Mouse (Mus musculus) forebrain, embryonic 10.5 days (tissue): Measurements from ENCODE around the gene Slc9a7. TPM values are rescaled to one million over a fixed set of nuclear protein-coding genes. Genes with fewer than 3 reads are reported as not detected.

Source experiments
- DNase-seq: peaks from one replicate; pipeline ENCODE4 v3.0.0-alpha.2; 2017; ENCODE audit warnings: low spot score; ENCODE audit errors: extremely low spot score
- H3K27ac ChIP-seq: fragments of 300-500 bp; sonication (generic); 2 replicates; pipeline ENCODE4 v1.5.1; 2016; ENCODE audit warnings: mild to moderate bottlenecking
- H3K27me3 ChIP-seq: fragments of 300-500 bp; sonication (generic); 2 replicates; pipeline ENCODE4 v1.6.1; 2016; ENCODE audit warnings: mild to moderate bottlenecking; ENCODE audit not compliant: poor library complexity, severe bottlenecking
- H3K36me3 ChIP-seq: fragments of 300-500 bp; sonication (generic); replicated peaks from 2 replicates; pipeline ENCODE4 v1.6.1; 2016; ENCODE audit warnings: mild to moderate bottlenecking, moderate library complexity
- H3K4me1 ChIP-seq: fragments of 300-500 bp; sonication (generic); 2 replicates; pipeline ENCODE4 v1.6.1; 2016
- H3K4me3 ChIP-seq: fragments of 300-500 bp; sonication (generic); 2 replicates; pipeline ENCODE4 v1.5.1; 2016; ENCODE audit warnings: mild to moderate bottlenecking, moderate library complexity
- H3K9me3 ChIP-seq: fragments of 300-500 bp; sonication (generic); 2 replicates; pipeline ENCODE4 v1.6.1; 2016; ENCODE audit warnings: mild to moderate bottlenecking, moderate library complexity
- WGBS: fragments of 180-500 bp; shearing (Covaris S2); methylation state at CpG from one replicate; pipeline ENCODE4 v1.1.7; 2016; 5-methylcytosine and 5-hydroxymethylcytosine counted together
- polyA plus RNA-seq: library from polyadenylated mRNA; unstranded; fragments of >200 nt; fragmentation: Nextera tagmentation; extraction: Ambion mirVana; gene quantifications from 2 replicates; pipeline ENCODE4 v1.2.1, GENCODE M21; 2016

Gene Slc9a7
- polyA plus RNA-seq, 1 experiment from 2014 or later, result 0.93 TPM

DNA sequence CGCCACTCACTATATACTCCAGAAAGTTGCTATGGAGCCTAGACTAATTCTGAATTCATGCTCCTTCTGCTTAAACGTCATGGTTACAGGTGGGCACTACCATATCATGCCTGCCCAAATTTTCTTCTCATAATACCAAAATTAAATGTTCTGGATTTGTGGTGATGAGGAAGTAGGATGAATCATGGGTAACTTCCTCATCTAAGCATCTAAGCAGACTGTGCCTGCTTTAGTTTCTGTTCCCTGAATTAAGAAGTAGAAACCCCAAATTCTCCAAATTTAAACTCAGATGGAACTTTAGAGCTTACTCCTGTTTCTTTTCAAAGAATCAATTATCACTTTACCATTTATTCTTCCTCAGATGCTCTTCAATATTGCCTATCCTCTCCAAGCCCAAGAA is 173.9 kb downstream of the Slc9a7 start:
- Histone ChIP-seq H3K4me1 (no peaks in the 10 kb centered on the region), H3K27ac (no peak overlapping the region), H3K4me3 (no peak overlapping the region), H3K36me3 (no peaks in the 10 kb centered on the region), H3K9me3 (no peaks in the 10 kb centered on the region), H3K27me3 (no peaks in the 10 kb centered on the region)
- WGBS, result 90% methylated on average over 2 of the region's 2 CpGs
- no peak for DNase-seq

DNA sequence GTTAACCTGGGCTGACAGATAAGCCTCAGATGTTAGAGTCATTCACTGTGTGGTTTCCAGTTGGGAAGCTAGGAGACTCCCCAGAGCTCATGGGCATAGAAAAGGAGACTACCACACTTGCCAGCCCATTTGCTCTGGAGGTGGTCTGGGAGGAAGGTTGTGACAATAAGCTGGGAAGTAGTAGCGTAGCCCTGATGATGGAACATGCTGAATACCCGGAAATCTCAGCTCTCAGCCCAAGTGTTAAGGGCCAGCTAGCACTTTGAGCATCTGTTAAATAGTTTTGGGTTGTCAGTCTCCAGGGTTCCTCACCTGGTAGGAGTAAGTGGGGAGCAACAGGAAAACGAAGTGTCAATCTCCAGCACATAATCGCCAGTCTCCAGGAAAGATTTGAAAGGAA is 221.4 kb downstream of the Slc9a7 start:
- Histone ChIP-seq H3K9me3 (no peaks in the 10 kb centered on the region), H3K27ac (no peak overlapping the region), H3K27me3 (no peaks in the 10 kb centered on the region), H3K36me3 (no peaks in the 10 kb centered on the region), H3K4me1 (no peaks in the 10 kb centered on the region), H3K4me3 (no peak overlapping the region)
- WGBS, result 53% methylated on average over 4 of the region's 4 CpGs
- DNase-seq, result no peak

DNA sequence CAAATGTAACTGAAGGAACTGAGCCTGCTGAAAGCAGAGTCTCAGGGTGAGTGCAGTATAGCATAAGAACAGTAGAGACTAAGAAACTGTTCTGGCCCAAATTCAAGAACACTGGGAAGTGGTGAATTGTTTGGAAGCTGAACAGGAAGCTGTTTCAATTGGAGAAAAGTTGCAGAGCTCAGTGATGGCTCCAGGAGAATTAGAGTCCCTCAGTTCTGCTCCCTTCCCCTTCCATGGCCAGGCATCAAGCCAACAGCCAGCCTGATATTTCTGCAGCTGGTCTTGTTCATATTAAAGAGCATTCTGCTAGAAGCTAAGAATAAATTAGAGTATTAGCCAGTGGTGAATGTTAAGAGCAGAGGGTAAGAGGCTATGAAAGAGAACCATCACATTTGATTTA is 225.0 kb downstream of the Slc9a7 start:
- H3K27ac ChIP-seq, result no peak overlapping the region
- H3K4me3 ChIP-seq, result no peak overlapping the region
- no peak for DNase-seq
- no peaks in the 10 kb centered on the region for H3K9me3 ChIP-seq
- no peaks in the 10 kb centered on the region for H3K36me3 ChIP-seq
- no peaks in the 10 kb centered on the region for H3K4me1 ChIP-seq
- peaks cover 4% of the 10 kb centered on the region for H3K27me3 ChIP-seq

DNA sequence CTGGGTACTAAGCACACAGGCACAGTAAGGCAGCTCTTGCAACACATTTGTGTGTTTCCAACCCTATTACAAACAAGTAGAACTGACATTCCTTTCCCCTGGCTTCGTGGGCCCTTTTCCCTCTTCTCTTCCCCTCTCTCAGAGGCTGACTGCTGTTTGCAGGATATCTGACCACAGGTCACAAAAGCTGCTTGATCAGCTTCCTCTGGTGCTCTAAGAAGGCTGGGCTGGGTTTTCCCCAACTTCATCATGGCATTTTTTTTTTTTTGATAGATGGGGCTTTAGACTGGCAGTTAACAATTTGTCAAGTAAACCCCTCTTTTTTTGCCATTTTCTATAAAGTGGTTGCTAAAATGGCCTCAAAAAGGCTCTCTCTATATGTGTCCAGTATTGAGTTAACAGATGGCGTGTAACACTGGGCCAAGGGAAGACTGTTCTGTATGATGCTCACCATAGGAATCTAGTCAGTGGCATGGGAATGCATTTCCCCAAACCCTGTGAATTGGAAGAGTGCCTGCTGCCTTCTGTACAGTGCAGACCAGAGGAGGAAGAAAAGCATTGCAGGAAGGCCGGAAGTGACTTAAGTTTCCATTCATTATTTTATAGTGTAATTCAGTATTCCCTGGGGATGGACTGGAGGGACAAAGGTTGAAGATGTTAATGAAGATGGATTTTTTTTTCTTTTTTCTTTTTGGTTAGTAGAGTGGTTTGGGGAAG is 229.7 kb downstream of the Slc9a7 start:
- WGBS, result 64% methylated on average over 3 of the region's 3 CpGs
- H3K4me1 ChIP-seq, result peaks cover 8% of the 10 kb centered on the region; the same call in 1 of the 2 replicates
- H3K36me3 ChIP-seq, result no peaks in the 10 kb centered on the region
- H3K9me3 ChIP-seq, result peaks cover 9% of the 10 kb centered on the region; the same call in 1 of the 2 replicates
- DNase-seq, result no peak
- peaks cover 23% of the 10 kb centered on the region for H3K27me3 ChIP-seq
- H3K4me3 ChIP-seq, result no peak overlapping the region
- H3K27ac ChIP-seq, result no peak overlapping the region

DNA sequence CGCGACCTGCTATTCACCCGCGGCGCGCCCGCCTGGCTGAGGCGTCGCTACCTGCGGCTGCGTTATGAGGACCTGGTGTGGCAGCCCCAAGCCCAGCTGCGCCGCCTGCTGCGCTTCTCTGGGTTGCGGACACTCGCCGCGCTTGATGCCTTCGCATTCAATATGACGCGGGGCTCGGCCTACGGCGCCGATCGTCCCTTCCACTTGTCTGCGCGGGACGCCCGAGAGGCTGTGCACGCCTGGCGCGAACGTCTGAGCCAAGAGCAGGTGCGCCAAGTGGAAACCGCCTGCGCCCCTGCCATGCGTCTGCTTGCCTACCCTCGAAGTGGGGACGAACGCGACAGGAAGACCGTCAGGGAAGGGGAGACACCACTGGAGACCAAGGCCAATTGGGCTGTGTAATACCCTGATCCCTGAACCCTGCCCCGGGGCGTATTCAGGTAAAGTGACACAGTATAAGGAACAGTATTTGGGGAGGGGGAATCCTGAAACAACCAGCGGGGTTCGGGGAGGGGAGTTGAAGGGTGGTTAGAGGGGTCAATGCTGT is 230.8 kb downstream of the Slc9a7 start:
- peaks cover 23% of the 10 kb centered on the region for H3K27me3 ChIP-seq
- DNase-seq, result peak; percentile 15
- no peak overlapping the region for H3K27ac ChIP-seq
- 22% methylated on average over 46 of the region's 47 CpGs for WGBS
- peaks cover 9% of the 10 kb centered on the region; the same call in 1 of the 2 replicates for H3K9me3 ChIP-seq
- H3K36me3 ChIP-seq, result no peaks in the 10 kb centered on the region
- H3K4me1 ChIP-seq, result peaks cover 8% of the 10 kb centered on the region; the same call in 1 of the 2 replicates
- peak overlapping the region; percentile 57 for H3K4me3 ChIP-seq

DNA sequence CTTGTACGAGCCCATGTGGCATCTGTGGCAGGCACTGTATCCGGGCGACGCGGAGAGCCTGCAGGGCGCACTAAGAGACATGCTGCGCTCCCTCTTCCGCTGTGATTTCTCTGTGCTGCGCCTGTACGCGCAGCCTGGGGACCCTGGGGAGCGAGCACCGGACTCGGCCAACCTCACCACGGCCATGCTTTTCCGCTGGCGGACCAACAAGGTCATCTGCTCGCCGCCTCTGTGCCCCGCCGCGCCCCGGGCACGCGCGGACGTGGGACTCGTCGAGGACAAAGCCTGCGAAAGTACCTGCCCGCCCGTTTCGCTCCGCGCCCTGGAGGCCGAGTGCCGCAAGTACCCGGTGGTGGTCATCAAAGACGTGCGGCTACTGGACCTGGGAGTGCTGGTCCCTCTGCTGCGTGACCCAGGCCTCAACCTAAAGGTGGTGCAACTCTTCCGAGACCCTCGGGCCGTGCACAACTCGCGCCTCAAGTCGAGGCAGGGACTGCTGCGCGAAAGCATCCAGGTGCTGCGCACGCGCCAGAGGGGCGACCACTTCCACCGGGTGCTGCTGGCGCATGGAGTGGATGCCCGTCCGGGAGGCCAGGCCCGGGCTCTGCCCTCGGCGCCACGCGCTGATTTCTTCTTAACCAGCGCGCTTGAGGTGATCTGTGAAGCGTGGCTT is 231.4 kb downstream of the Slc9a7 start:
- Histone ChIP-seq H3K36me3 (no peaks in the 10 kb centered on the region), H3K9me3 (peaks cover 9% of the 10 kb centered on the region; the same call in 1 of the 2 replicates), H3K4me3 (peak overlapping the region; percentile 57), H3K4me1 (peaks cover 8% of the 10 kb centered on the region; the same call in 1 of the 2 replicates), H3K27ac (no peak overlapping the region), H3K27me3 (peaks cover 23% of the 10 kb centered on the region)
- WGBS, result 21% methylated on average over 65 of the region's 65 CpGs
- DNase-seq, result peak; percentile 26

DNA sequence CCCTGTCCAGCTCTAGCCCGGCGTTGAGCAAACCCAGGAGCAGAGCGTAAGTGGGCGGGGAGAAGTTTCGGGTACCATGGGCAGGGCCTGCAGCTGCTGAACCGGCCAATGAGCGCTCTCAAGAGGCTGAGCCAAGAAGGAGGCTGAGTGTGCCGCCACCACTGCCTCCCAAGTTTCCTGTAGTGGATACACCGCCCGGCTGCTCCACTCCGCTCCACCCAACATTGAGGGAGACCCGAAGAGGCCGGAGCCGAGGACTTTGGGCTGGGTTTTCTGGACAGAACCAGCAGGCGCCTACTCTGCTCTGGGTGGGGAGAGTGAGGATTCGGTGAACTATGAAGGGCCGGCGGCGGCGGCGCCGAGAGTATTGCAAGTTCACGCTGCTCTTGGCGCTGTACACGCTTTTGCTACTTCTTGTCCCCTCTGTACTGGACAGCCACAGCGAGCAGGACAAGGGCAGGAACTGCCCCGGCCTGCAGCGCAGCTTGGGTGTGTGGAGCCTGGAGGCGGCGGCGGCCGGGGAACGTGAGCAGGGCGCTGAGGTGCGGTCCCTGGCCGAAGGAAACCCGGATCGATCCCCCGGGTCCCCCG is 232.1 kb downstream of the Slc9a7 start, which contains the start of gene Chst7:
Gene Chst7, plus strand, starts transcription at position 180 of the 591 bp plus-strand sequence.
- peaks cover 23% of the 10 kb centered on the region for H3K27me3 ChIP-seq
- H3K4me3 ChIP-seq, result peak within 1 kb of the TSS; percentile 57
- H3K4me1 ChIP-seq, result peaks cover 8% of the 10 kb centered on the region; the same call in 1 of the 2 replicates
- peak; percentile 68 for DNase-seq
- peak within 1 kb of the TSS; percentile 40 for H3K27ac ChIP-seq
- no peaks in the 10 kb centered on the region for H3K36me3 ChIP-seq
- H3K9me3 ChIP-seq, result peaks cover 9% of the 10 kb centered on the region; the same call in 1 of the 2 replicates
- 21% methylated on average over 40 of the region's 40 CpGs for WGBS

Other genes starting within 250 kb of the Slc9a7 start
- gene Chst7, start 232.2 kb downstream of the Slc9a7 start, polyA plus RNA-seq, result 4.0 TPM in 2 replicates
- 16.4 and 19.2 TPM in 2 replicates for gene Rp2, start 72.7 kb upstream of the Slc9a7 start, polyA plus RNA-seq
- 11.3 and 12.1 TPM in 2 replicates for gene Jade3, start 133.9 kb upstream of the Slc9a7 start, polyA plus RNA-seq